Mouse (Mus musculus) midbrain, embryonic 13.5 days (tissue): ENCODE measurements around the gene Zfp273. TPM values are rescaled to one million over a fixed set of nuclear protein-coding genes. Genes with fewer than 3 reads are reported as not detected.

ENCODE experiments used
- polyA plus RNA-seq: library from polyadenylated mRNA; unstranded; fragments of >200 nt; fragmentation: Nextera tagmentation; extraction: Ambion mirVana; gene quantifications from 2 replicates; pipeline ENCODE4 v1.2.1, GENCODE M21; 2015

Gene Zfp273
- polyA plus RNA-seq, 1 experiment from 2014 or later, result 12.0 TPM

Other genes with a start within 250 kb of the Zfp273 start
- 4.5 and 4.6 TPM in 2 replicates for gene Zfp729b, start 204.0 kb upstream of the Zfp273 start, polyA plus RNA-seq
- gene Gm49345, start 176.0 kb upstream of the Zfp273 start, polyA plus RNA-seq, result not detected in 2 replicates
- 3.3 and 3.7 TPM in 2 replicates for gene Zfp729a, start 175.9 kb upstream of the Zfp273 start, polyA plus RNA-seq
- gene Zfp738, start 126.7 kb upstream of the Zfp273 start, polyA plus RNA-seq, result 15.4 and 18.3 TPM in 2 replicates
- 9.8 and 10.3 TPM in 2 replicates for gene Zfp65, start 84.6 kb upstream of the Zfp273 start, polyA plus RNA-seq
- gene Zfp85, start 58.5 kb upstream of the Zfp273 start, polyA plus RNA-seq, result 8.0 and 8.7 TPM in 2 replicates
- gene Zfp493, start 34.0 kb upstream of the Zfp273 start, polyA plus RNA-seq, result 3.5 and 3.6 TPM in 2 replicates
- 5.4 and 6.9 TPM in 2 replicates for gene Gm10037, start 17.4 kb downstream of the Zfp273 start, polyA plus RNA-seq
- gene BC048507, start 49.6 kb downstream of the Zfp273 start, polyA plus RNA-seq, result not detected in 2 replicates